Mouse (Mus musculus) kidney, adult 2 months (tissue): ENCODE data around the gene Slc26a8. TPM values are rescaled to one million over a fixed set of nuclear protein-coding genes. Genes with fewer than 3 reads are reported as not detected.

Experiments
- DNase-seq: peaks from one replicate; pipeline ENCODE4 v3.0.0; 2021
- H3K27ac ChIP-seq: fragments of 200-500 bp; 2 replicates; pipeline ENCODE4 v1.5.1; 2012; ENCODE audit warnings: low read depth, low read length, control low read depth, inconsistent platforms; ENCODE audit not compliant: insufficient read depth
- H3K27me3 ChIP-seq: fragments of 200-500 bp; replicated peaks from 2 replicates; pipeline ENCODE4 v1.6.1; 2012; ENCODE audit warnings: mild to moderate bottlenecking, moderate library complexity, low read length, inconsistent platforms; ENCODE audit not compliant: control insufficient read depth, insufficient read depth
- H3K36me3 ChIP-seq: fragments of 200-500 bp; 2 replicates; pipeline ENCODE4 v1.6.1; 2012; ENCODE audit warnings: mild to moderate bottlenecking, moderate library complexity, low read length, inconsistent platforms; ENCODE audit not compliant: control insufficient read depth, insufficient read depth
- H3K4me1 ChIP-seq: fragments of 200-500 bp; 2 replicates; pipeline ENCODE4 v1.6.1; 2011; ENCODE audit warnings: low read length; ENCODE audit not compliant: control insufficient read depth, insufficient read depth
- H3K4me3 ChIP-seq: fragments of 200-500 bp; 2 replicates; pipeline ENCODE4 v1.5.1; 2011; ENCODE audit warnings: mild to moderate bottlenecking, low read depth, low read length, control low read depth; ENCODE audit not compliant: insufficient read depth
- CTCF ChIP-seq: fragments of 200-500 bp; conservative IDR thresholded peaks from 2 replicates; pipeline ENCODE4 v1.5.1; 2011; ENCODE audit warnings: low read depth, mild to moderate bottlenecking, control low read depth, low read length, moderate library complexity, mixed read lengths; ENCODE audit not compliant: insufficient read depth, insufficient read length
- POLR2A ChIP-seq: fragments of 200-500 bp; IDR thresholded peaks from one replicate; pipeline ENCODE4 v1.6.1; 2011; ENCODE audit warnings: low read depth, low read length, control low read depth
- WGBS: fragments of 180-500 bp; shearing (Covaris S2); methylation state at CpG from one replicate; pipeline ENCODE4 v1.1.7; 2018; 5-methylcytosine and 5-hydroxymethylcytosine counted together
- polyA plus RNA-seq: library from polyadenylated mRNA; depleted of rRNA; stranded (reverse); fragments of >200 nt; gene quantifications from 2 replicates; pipeline ENCODE4 v1.2.3, GENCODE M21; 2012

Gene Slc26a8
- polyA plus RNA-seq, 1 experiment, result 0.86 TPM

- DNase-seq, result peak; percentile 41
- TF ChIP-seq POLR2A, result no peak
- TF ChIP-seq CTCF, result no peak
- Histone ChIP-seq H3K36me3 (no peaks in the 10 kb centered on the region), H3K4me1 (peaks cover 34% of the 10 kb centered on the region), H3K27ac (no peak overlapping the region; the same call in 1 of the 2 replicates), H3K4me3 (peak overlapping the region; percentile 42; the same call in 1 of the 2 replicates), H3K27me3 (no peaks in the 10 kb centered on the region)
- WGBS, result 6% methylated on average over 3 of the region's 3 CpGs
Observed at GRCm38 (mm10) chr17:28693086-28693485, 3.1 kb upstream of the Slc26a8 start.

GRCm38 (mm10) chr17:28692341-28692710 is 2.3 kb upstream of the Slc26a8 start:
- DNase-seq, result peak; percentile 72
- Histone ChIP-seq H3K4me1 (peaks cover 27% of the 10 kb centered on the region), H3K36me3 (no peaks in the 10 kb centered on the region), H3K27me3 (no peaks in the 10 kb centered on the region), H3K27ac (peak overlapping the region; percentile 94), H3K4me3 (peak overlapping the region; percentile 78)
- under 1% methylated on average over 18 of the region's 18 CpGs for WGBS
- no peak for TF ChIP-seq CTCF
- no peak for TF ChIP-seq POLR2A

GRCm38 (mm10) chr17:28691687-28692340 is 1.8 kb upstream of the Slc26a8 start:
- TF ChIP-seq CTCF (no peak), POLR2A (no peak)
- no peaks in the 10 kb centered on the region for H3K36me3 ChIP-seq
- peak overlapping the region; percentile 94 for H3K27ac ChIP-seq
- under 1% methylated on average over 53 of the region's 53 CpGs for WGBS
- DNase-seq, result peak; percentile 82
- H3K4me3 ChIP-seq, result peak overlapping the region; percentile 78
- H3K4me1 ChIP-seq, result peaks cover 24% of the 10 kb centered on the region
- H3K27me3 ChIP-seq, result no peaks in the 10 kb centered on the region

DNA sequence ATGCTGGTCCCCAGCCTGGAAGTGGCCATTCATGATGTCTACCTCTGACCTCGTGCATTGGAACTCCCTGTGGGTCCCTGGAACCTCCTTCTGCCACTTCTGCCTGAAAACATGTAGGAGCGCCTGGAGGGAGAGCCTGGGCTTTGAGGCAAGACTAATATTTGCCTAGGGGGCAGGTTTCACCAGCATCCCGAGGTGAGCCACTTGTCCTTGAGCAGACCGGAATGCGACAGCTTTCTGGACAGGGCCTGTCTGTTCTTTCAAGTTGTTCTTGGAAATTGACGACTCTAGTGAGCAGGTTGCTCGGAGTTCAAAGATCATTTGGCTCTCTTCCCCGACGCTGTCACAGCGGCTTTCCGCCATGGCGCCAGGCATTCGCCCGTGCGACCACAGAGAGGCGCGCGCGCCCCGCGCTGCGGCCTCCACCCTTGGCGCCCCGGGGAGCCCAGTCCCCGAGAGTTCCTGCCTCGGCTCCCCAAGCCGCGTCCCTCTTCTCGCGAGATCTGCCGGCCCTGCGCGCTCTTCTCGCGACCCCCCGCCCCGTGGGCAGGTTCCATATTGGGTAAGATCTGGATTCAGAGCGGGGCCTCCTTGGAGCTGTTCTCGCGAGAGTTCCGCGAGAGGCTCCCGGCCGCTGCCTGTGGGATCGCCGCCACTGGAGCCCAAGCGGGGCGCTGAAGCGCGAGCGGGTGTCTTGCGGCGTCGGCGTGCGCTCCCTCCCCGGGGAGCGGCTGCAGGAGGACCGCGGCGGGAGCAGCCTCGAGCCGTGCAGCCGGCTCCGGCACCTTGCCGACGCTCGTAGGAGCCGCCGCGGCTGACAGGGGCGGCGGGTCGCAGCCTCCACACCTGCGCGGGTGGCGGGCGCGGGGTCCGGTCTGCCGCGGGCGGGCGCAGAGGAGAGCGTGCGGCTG is 998 bp upstream of the Slc26a8 start, which contains the start of gene Mapk14:
TSS of gene Mapk14 (plus strand) at position 554 of the 911 bp plus-strand sequence.
- Histone ChIP-seq H3K27me3 (no peaks in the 10 kb centered on the region), H3K27ac (peak within 1 kb of the TSS; percentile 94), H3K4me3 (peak within 1 kb of the TSS; percentile 78), H3K4me1 (peaks cover 18% of the 10 kb centered on the region), H3K36me3 (no peaks in the 10 kb centered on the region)
- TF ChIP-seq CTCF (peak; percentile 82), POLR2A (peak; percentile 82)
- DNase-seq, result peak; percentile 100
- WGBS, result under 1% methylated on average over 86 of the region's 86 CpGs

DNA sequence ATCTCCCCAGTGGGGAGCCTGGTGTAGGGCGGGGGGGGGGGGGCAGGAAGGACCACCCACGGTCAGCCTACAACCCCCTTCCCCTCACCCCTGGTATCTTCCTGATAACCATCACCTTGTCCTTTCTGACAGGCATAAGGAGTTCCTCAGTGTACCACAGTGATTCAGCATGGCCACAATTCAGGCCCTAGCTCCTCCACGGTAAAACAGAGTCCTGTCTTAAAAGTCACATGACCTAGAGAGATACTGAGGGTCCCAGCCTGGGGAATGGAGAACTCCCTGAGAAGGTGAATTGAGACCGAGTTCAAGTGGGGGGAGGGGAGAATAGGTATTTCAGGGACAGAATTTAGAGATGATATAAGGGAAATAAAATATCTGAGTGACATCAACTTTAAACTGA is 2.7 kb downstream of the Slc26a8 start:
- no peak for DNase-seq
- TF ChIP-seq CTCF, result no peak
- TF ChIP-seq POLR2A, result no peak
- WGBS, result 68% methylated on average over 4 of the region's 4 CpGs

DNA sequence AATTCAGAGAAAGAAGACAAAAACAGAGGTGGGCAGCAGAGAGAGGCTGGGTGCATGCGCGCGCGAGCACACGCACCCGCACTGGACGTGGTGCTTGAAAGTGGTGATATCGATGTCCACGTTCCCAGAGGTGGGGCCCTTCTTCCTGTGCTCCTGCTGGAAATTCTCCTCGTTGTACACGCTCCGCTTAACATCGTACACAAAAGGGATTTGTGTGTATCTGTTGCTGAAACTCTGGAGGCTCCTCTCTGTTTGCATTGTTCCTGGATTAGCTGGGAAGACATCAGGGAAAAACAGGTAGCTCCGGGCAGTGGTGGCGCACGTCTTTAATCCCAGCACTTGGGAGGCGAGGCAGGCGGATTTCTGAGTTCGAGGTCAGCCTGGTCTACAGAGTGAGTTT is 5.4 kb downstream of the Slc26a8 start:
- 78% methylated on average over 19 of the region's 19 CpGs for WGBS
- Histone ChIP-seq H3K36me3 (no peaks in the 10 kb centered on the region), H3K4me1 (peaks cover 12% of the 10 kb centered on the region; the same call in 1 of the 2 replicates), H3K27ac (0 out of 2 replicates have a peak overlapping the region, but pooled peaks have one; percentile 8), H3K27me3 (no peaks in the 10 kb centered on the region), H3K4me3 (no peak overlapping the region)
- no peak for TF ChIP-seq CTCF
- TF ChIP-seq POLR2A, result no peak
- no peak for DNase-seq

More for the DNA sequence above, 2.7 kb downstream of the Slc26a8 start:
- Histone ChIP-seq H3K4me3 (no peak overlapping the region), H3K4me1 (peaks cover 13% of the 10 kb centered on the region; the same call in 1 of the 2 replicates), H3K27ac (no peak overlapping the region), H3K27me3 (no peaks in the 10 kb centered on the region), H3K36me3 (no peaks in the 10 kb centered on the region)
